Mouse (Mus musculus) MEL-GATA-1-ER (cell line): ENCODE data around the gene Dusp10.

Experiments used
- DNase-seq: peaks from one replicate; pipeline ENCODE4 v3.0.0-alpha.2; 2012; ENCODE audit warnings: low read depth; ENCODE audit errors: extremely low read depth

Dusp10 gene

DNA sequence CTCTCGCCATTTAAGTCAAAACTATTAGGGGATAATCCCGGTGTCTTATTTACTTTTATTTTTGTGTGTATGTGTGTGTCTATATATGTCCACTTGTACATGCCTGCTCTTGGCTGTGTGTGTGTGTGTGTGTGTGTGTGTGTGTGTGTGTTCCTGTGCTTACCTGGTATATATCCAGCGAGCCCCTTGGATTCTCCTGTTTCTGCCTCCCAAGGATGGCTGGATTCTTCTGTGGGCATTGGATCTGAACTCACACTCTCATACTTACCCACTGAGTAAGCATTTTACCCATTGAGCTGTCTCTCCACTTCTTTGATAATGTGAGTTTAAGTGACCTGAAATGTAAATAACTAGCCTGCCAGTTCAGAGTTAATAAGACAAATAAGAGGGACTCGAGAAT lies 40.6 kb downstream of the Dusp10 start:
- DNase-seq: no peak

DNA sequence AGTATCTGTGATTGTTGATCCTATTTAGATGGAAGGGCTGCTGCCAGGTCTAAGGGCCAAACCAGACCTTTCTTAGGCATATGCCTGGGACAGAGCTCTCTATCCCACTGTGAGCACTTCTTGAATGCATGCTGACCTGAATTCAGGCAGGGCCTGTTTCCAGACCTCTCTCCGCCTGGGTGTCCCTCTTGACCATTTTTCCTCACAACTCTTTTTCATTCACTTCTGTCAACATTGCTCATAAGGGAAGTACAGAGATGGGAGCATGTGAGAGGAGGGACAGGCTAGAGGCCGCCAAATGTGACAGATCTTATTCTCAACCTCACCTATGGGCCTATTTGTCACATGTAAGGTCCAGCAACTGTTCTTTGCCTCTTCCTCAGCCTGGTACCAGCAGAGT lies 41.1 kb downstream of the Dusp10 start:
- DNase-seq: no peak

DNA sequence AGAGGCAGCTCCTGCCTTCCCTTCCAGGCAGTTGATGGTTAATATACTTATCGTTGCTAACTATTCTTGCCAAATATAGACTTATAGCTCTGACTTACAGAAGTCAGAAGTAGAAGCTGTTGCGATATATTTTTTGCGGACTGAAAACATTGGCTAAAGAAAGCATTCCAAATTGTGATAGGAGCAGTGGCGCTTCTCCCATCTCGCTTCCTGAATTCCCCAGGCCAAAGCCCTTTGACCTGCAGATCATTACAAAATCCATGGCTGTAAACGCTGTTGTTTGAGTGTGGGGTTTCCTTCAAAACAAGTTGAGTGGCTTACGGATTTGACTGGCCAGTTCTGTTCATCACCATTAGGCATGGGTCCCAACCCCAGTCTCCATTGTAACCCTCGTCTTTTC lies 45.1 kb downstream of the Dusp10 start:
- DNase-seq: no peak

DNA sequence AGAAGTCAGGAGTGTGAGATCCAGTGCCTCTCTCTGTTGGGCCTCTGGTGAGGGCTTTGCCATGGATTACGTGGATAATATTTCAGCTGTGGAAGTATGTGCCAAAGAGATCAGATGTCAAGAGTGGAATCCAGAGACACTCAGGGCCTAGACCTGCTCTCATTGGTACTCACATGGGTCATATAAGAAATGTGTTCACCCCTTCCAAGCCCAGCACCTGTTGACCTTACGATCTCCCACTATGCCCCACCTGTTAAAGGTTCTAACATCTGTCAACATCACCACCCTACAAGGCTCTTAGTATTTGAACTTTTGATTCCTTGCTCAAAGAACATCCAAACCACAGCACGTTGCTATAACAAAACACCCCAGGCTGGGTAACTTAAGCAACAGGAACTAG lies 46.7 kb downstream of the Dusp10 start:
- no peak for DNase-seq

- DNase-seq: no peak
Measured at GRCm38 (mm10) chr1:184060381-184060780, 47.3 kb downstream of the Dusp10 start.

GRCm38 (mm10) chr1:184060828-184061734 lies 48.0 kb downstream of the Dusp10 start:
- no peak for DNase-seq

DNA sequence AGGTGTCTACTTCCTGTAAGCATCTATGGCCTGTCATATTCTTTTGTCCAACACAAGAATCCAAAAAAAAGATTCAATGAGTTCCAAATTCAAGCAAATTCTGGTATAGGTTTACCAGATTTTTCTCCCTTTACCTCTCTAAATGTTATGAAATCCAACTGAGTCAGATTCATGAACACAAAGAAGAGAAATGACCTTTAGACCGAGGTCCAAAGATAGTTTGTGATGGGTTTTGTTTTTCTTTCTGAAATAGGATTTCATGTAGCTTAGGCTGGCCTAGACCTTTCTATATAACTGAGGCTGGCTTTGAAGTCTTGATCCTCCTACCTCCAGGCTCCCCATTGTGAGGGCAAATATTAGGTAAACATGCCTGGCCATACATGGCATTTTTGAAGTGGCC lies 48.8 kb downstream of the Dusp10 start:
- no peak for DNase-seq

DNA sequence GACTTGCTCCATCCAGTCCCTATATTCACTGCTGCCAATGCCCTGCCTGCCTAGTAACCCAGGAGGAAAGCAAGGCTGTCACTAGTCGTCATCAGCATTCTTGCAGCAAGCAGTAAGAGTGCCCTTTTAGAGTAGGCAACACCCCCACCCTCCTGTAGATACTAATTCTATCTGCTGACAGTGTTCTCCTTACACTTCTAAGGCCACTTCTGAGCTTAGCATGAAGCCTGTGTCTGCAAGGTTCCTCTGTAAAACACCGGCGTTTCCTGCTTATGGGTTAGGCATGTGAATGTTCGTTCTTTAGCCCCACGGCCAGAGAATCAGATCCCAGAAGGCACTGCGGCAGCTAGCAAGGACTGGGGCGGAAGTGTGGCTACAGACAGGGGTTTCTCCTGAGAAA lies 51.2 kb downstream of the Dusp10 start:
- no peak for DNase-seq

- DNase-seq: no peak
Measured at GRCm38 (mm10) chr1:184065589-184066361, 52.7 kb downstream of the Dusp10 start.

GRCm38 (mm10) chr1:184066460-184067287 lies 53.6 kb downstream of the Dusp10 start:
- no peak for DNase-seq

DNA sequence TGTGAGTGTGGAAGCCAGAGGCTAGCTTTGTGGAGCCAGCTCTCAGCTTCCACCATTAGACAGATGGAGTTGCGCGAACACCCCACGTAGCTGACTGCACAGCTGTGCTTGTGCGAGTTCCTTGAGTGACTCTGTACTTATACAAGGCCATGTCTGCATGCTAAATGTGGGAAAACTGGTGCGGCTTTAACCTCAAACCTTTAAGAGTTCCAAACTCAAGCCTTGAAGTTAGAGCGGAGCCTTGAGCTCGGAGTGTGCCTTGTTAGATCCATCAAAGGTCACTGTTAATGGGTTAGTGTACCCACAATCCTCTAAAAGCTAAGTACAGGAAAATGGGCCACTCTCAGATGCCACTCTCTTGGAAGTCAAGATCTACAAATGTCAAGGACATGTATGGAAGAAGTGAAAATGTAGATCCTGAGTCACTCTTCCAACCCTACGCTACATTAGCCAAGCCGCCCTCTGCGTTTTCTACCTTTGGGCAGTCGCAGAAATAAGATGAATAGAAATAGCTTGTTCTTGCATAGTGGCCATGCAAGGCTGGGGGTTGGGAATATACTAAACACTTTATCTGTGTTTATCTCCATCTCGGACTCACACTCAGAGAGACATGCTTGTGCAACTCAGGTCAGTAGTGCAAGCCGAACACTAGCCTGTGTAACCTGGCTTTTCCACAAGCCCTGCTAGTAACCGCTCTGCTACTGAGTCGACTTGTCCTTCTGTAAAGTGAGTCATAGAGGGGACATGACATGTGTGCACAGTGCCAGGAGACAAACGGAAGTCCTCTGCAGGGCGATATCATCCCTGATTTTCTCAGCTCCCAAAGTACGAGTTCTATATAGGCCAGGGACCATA lies 54.8 kb downstream of the Dusp10 start:
- DNase-seq: no peak

DNA sequence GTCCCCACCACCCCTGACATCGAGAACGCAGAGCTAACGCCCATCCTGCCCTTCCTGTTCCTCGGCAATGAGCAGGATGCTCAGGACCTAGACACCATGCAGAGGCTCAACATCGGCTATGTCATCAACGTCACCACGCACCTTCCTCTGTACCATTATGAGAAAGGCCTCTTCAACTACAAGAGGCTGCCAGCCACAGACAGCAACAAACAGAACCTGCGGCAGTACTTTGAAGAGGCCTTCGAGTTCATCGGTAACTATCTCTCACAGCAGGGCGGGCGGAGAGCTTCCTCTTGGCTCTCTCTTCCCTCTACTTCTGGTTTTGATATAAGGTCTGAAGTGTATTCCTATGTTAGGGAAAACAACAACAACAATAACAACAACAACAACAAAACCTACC lies 55.9 kb downstream of the Dusp10 start:
- no peak for DNase-seq

- DNase-seq: no peak
Measured at GRCm38 (mm10) chr1:184076065-184076464, 63.0 kb downstream of the Dusp10 start.

- no peak for DNase-seq
Measured at GRCm38 (mm10) chr1:184076756-184077155, 63.7 kb downstream of the Dusp10 start.

GRCm38 (mm10) chr1:184079304-184079703 lies 66.2 kb downstream of the Dusp10 start:
- DNase-seq: peak; percentile 54

- no peak for DNase-seq
Measured at GRCm38 (mm10) chr1:184082661-184083060, 69.6 kb downstream of the Dusp10 start.

DNA sequence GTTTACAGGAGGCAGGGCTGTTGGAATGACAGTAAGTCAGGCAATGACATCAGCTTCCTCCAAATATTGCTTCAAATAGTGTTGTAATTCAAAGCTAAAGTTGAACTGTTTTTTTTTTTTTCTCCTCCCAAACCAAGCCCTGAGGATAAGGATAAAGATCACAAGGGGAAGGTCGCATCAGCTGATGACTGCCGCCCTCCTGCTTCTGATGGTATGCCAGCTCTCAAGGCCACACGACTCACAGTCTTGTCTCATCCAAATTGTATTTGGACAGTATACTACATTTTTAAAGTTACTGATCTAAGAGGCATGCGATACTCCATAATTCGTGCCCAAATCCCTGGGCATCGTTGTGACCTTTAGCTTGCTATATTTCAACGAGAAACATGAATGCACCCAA lies 70.1 kb downstream of the Dusp10 start:
- DNase-seq: no peak

- no peak for DNase-seq
Measured at GRCm38 (mm10) chr1:184084961-184085360, 71.9 kb downstream of the Dusp10 start.

GRCm38 (mm10) chr1:184090515-184090914 lies 77.4 kb downstream of the Dusp10 start:
- DNase-seq: no peak

GRCm38 (mm10) chr1:184094914-184095313 lies 81.8 kb downstream of the Dusp10 start:
- DNase-seq: no peak

DNA sequence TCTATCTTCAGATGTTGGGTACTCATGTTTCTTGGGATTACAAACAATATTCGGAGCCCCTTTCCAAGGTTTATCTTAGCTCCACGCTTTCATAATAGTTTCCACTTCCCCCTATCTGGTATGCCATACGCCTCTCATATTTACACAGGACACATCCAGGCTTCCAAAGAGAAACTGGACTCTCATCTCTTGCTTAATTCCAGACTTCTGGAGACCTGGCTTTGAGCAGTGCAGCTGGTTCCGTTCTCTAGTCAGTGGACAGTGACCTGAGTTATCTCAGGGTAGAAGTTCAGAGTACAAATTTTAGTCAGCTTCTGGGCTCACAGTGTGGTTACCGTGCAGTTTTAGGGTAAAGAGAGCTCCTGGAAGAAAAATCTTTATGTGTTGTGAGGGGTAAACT lies 87.3 kb downstream of the Dusp10 start:
- no peak for DNase-seq
